Mouse (Mus musculus) heart, adult 11 months (tissue): ENCODE results near the gene 9030612E09Rik.

Experiments
- DNase-seq: peaks from one replicate; pipeline ENCODE4 v3.0.0; 2022

The 9030612E09Rik gene

DNA sequence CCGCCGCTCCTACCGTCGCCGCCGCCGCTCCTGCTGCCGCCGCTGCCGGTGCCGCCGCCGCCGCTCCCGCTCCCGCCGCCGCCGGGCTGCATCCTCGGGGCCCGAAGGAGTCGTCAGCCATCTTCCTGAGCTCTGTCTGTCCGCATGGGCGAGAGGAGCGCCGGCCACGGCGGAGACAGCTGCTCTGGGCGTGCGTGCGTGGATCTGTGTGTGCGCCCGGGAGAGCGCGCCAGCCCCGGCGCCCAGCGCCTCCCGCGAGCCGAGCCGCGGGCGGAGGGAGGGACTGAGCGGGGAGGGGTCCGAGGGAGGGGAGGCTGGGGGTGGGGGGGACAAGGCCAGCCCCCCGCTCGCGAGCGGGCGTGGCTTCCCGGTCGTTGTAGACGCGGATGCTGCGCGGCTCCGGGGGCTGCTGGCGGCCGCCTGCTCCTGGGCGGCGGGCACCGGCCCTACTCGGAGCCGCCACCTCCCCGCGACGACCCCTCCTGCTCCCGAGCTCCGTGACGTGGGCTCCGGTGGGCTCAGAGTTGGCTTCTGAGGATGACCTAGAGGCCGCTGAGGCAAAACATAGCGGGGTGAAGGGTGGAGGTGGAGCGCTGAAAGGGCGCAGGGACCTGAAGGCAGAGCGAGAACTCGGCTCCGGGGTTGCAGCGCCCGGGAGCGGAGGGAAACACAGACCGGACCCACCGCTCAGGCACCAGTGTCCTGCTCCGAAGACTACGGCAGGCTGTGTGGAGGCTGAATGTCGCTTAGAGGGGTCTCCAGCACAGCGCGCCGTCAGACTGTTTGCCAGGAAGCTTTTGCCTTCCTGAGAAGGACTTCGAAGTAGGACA, at the start of gene 9030612E09Rik, which contains the start of gene Sobp:
9030612E09Rik (plus strand) TSS at position 379 of the 830 bp plus-strand sequence.
Sobp (minus strand) TSS at position 205 of the 830 bp plus-strand sequence.
- peak; percentile 98 for DNase-seq

DNA sequence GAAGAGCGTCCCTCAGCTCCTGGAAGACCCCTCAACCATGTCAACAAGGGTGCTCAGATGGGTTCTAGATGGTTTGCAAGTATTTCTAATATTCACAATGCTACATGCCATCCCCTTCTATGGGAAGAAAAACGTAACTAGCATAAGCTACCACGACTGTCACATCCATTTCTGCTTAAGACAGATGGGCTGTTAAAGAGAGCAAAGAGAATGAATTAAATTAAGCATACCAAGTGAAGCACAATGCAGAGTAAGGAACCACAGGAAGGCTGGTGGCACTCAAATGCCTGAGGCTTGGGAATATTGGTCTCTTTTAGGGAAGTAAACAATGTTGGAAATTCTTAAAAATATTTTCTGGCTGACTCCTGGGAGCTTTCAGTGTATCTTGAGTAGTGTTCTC, 45.8 kb upstream of the 9030612E09Rik start:
- peak; percentile 52 for DNase-seq

DNA sequence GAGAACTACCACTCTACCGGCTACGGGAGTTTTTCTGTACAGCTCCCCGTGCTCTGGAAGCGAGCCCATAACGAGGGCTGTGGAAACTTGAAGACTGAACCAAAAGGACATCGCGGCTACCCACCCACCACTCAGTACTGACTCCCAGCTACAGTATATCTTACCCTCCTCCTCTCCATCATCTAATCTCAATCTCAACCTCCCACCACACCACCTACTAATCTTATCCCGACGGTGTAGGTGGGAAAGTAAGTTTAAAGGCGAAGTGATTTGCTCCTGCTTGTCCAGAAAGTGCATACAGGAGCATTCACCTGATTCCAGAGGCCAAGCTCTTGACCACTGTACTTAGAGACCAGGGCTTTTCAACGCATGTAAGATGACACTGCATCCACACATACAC, 40.5 kb upstream of the 9030612E09Rik start:
- peak; percentile 61 for DNase-seq

DNA sequence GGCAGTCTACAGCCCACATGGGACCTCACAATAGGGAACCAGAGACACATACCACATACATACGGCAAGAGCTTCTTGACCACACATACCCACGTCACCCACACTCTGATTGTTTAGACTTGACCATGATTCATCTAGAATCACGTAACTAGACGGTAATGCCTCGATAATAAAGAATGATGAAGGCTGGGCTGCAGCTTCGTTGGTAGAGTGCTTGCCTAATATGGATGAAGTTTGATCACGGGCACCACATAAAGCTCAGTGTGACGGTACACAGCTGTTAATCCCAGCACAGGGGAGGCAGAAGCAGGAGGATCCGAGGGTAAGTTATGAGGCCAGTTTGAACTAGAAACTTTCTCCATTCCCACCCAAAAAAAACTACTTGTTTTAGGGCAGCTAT, 31.3 kb upstream of the 9030612E09Rik start:
- peak; percentile 62 for DNase-seq

DNA sequence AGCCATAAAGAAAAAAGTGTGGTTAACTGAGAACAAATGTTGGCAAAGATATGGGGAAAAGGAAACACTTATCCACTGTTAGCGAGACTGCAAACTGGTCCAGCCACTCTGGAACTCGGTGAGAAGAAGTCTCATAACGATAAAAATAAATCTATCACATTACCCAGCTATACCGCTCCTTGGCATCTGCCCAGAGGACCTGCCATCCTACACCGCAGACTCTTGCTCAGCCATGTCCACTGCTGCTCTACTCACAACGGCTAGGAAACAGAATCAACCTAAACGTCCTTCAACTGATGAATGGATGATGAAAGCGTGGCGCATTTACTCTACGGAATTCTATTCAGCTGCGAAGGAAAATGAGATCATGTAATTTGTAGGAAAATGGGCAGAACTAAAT, 26.0 kb upstream of the 9030612E09Rik start:
- DNase-seq, result peak; percentile 72

DNA sequence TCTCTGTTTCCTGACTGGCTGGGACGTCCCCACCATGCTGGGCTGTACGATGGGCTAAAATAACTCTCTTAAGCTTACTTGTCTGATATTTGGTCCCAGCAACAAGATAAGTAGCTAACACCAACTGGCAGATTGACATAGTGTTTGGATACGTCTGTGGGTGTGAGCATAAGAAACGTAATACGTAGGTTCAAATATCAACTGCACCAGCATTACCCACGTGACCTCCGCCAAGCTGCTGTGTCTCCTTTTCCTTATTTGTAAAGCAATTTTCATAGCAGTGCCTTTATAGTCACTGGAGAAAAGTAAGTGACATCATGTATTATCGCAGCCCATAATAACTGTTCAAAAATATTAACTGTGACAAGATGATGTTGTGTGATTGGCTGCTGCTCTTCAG, 21.9 kb upstream of the 9030612E09Rik start:
- DNase-seq, result peak; percentile 82

DNA sequence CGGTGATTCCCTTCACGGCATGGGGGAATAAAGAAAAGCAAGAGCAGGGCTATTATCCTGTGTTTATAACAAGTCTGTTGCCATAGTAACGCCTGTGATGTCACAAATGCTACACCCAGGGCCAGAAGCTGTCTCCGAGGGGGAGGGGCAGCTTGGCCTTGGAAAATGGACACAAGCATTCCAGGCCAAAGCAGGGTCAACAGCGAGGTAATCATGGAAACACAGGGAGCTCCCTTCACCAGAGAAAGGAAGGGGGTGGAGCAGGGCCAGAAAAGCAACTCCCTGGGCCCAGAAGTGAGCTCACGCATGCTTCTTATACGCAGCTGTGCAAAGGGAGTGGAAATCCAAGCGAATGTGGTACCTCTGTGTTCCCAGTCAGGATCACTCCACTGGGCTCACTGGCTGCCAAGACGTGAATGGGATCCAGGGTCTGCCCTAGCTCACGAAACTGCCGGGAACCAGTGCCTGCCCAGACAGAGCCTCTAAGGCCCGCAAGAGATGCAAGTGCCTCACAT, 19.4 kb upstream of the 9030612E09Rik start:
- DNase-seq, result peak; percentile 98

DNA sequence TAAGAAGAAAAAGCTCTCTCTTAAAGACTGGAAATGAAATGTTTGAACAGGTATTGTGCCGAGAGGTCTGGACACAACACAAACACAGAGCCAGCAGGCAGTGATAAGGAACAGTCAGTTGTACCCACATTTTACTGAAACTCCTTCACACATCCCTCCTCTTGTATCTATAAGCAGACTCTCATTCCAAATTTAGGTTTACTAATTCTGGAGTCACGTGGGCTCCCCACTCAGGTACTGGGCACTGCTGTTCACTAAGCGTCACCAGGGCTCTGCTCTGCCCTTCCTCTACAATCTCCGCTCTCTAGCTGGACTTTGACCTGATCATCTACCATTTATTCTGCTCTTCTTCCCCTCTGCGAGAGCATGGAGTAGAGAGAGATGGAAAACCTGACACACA, 15.6 kb upstream of the 9030612E09Rik start:
- peak; percentile 86 for DNase-seq

DNA sequence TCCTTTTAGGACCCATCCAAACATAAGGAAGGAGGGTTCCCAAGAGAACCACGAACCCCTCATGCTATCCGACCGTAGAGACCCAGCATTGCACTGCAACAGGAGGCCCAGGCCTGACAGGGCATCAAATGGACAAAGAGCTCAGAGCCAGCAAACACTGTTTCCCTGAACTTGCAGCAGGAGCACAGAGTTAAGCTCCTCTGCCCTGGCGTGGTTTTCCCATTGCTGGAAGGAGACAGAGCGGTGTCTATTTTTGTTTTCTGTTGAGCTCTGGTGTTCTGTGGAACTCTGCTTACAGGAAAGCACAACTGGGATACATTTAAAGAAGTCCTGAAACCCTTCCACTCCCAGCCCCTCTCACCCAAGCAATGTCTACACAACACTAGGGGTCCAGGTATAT, 15.2 kb upstream of the 9030612E09Rik start:
- peak; percentile 79 for DNase-seq

DNA sequence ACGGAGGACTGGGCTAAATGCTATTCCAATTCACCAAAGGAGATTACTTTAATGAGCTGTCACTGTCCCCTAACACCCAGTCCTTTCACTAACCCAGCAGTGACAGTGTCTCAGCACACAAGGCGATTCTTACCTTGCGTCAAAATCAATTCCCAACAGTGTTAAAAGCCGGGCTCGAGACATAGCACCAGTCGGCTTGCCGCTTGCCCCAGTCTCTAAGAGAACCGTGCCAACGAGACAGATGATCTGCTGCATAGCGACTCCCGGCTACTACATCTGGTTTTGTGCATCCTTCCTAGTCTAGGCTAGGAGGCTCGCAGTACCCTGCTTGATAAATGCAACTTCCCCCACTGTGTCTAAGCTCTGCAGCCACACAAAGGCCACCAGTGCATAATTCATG, 12.2 kb upstream of the 9030612E09Rik start:
- DNase-seq, result peak; percentile 68

DNA sequence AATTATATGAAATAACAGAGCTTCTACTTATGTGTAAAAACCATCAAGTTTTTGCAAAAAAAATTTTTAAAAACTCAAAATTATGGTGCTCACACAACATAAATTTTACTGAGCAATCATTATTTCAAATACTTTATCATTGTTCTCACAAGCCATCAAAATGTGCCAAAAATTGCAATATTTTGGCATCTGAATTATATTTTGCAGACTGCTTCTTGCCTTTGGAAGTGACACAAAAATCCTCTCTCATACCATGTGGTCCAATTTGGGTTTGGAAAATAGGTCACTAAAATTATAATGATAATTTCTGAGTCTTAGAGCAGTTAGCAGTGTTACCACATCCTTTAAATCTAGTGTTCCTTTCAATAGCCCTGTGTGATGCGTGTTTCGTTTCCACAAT, 10.1 kb upstream of the 9030612E09Rik start:
- DNase-seq, result no peak

DNA sequence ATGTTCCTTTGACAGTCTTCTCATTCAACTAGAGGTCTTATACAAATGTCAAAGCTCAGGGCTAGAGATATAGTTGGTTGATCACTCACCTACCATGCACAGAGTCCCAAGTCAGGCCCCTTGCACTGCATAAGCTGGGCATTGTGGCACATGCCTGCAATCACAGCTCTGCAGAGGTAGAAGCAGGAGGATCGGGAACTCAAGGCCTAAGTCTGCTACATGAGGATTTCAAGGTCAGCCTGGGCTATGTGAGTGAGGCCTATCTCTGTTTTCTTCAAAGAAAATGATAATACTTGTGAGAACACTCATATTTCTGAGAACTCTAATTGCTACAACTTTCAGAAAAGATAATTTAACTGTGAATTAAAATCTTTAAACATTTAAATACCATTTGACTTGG, 8.4 kb upstream of the 9030612E09Rik start:
- peak; percentile 55 for DNase-seq

DNA sequence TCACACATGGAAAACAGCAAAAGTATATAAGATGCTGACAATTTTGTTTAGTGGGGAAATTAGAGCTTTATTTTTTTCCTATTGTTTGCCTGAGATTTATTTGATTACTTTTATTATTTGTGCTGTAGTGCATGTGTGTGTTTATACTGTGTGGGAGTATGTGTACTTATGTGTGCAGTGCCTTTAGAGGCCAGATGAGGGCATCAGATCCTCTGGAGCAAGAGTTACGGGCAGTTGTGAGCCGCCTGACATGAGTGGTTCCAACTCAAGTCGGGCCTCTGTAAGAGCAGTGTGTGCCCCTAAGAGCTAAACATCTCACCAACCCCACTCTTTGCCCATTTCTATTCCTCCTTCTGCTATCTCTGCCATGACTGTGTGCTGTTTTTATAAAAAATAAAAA, 7.7 kb upstream of the 9030612E09Rik start:
- peak; percentile 74 for DNase-seq

DNA sequence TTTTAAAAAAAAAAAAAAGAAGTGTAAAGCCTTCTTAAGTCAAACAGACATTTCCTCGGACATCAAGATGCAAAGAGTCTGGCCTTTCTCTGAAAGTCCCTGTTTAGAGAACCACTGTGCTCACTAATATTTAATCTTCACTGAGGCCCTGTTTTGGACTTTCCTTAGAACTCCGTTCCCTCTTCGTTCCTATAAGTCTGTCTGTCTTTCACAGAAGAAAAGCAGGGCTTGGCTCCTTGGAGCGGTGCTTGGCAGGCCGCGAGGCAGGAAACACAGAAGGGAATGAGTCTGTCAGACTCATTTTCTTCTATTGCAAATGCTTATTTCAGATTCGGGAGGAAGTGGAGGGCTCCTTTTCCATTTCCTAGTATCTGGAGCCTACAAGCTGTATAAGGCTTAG, 5.7 kb upstream of the 9030612E09Rik start:
- peak; percentile 52 for DNase-seq

DNA sequence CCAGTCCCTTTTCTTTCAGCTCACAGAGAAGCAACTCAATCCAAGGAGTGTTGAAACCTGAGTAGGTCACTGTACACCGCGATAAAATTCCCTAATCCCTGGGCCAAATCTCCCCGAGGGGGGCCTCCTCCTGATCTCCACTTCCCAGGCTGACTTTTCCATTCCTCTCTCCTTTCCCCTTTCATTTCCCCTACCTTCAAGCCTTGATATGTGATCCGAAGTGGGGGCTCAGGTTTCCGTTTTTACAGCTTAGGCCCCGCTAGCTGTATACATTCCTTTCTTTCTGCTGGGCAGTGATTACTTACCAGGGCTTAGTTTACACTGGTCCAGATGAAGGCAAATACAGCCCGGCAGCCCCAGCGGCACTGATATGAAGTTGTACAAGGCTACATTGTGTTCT, 3.4 kb upstream of the 9030612E09Rik start:
- no peak for DNase-seq

DNA sequence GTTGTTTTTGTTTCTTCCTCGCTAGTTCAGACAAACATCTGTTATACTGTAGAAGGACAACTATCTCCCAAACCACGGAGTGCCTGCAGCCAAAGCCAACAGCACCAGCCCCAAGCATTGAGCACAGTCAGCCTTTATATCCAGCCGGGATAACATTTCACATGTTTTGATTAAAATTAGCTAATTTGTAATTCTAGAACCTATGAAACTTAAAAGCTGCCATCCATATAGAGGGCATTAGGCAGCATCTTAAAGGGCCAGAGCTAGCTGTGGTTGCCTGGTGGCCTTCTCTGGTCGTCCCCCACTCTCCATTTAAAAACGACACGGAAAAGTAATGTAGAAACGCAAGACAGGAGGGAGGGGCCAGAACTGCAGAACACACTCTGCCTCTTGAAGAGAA, 2.4 kb upstream of the 9030612E09Rik start:
- DNase-seq, result no peak

DNA sequence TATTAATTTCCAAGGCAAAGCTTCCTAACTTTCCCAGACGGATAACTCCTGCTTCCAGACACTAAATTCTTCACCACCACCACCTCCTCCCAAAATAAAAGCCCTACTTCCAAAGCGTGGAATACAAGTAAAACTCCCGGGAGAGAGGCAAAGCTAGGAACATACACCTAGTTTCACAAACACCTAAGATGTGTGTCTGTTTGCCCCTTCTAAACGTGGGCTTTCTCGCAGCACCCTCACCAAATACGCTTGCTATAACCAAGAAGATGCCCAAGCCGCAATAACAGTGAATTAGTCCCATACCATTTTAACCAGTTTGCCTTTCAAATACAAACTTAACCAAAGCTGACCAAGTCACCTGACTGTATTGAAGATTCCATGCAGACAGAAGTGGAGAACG, 1.9 kb upstream of the 9030612E09Rik start:
- no peak for DNase-seq

DNA sequence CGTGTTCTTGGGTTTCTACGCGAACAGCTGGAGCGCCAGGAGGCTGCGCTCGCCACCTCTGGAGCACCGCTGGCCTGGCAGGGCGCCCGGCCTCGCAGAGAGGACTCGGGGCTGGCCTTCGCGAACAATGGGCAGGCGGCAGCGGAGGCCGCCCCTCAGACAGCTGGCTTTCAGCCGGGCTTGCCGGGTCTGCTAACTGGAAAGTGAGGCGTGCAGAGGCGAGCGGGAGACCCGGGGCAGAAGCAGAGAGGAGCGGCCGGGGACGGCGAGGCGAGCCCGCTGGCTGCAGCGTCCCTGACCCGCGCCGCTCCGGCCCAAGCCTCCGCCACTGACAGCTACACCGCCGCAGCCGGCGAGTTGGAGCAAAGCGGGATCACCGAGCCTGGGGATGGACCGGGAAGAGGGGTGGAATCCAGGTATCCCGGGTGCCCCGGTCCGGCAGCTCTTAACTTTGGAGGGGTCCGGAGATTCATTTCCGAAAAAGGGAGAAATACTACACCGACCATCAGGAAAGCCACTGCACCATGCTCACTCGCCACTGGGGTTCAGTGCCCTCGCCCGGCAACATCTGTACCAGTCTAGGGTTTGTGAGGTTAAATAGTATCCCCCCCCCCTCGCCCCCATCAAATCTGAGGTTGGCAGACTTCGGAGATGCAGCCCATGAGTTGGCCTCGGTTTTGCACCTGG, 1.2 kb upstream of the 9030612E09Rik start:
- DNase-seq, result peak; percentile 98

DNA sequence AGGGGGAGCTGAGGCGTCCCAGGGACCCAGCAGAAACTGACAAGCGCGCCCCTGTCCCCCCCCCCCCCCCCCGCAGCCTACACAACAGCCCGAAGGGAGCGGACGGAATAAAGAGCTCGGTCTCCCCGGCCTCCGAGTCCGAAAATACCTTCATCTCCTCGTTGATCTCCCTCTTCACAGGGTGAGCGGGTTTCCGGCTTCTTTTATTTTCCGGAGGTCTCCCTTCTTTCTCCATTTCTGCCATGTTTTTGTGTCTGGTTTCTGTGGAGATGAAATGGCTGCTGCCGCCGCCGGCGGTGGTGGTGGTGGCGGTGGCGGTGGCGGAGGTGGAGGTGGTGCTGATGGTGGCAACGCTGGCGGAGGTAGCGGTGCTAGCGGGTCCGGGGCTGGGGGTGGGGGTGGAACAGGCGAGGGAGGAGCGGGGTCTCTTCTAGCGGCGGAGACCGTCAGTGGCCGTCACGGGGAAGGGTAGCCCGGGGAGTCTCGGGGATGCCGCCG, 627 bp upstream of the 9030612E09Rik start:
- DNase-seq, result no peak

DNA sequence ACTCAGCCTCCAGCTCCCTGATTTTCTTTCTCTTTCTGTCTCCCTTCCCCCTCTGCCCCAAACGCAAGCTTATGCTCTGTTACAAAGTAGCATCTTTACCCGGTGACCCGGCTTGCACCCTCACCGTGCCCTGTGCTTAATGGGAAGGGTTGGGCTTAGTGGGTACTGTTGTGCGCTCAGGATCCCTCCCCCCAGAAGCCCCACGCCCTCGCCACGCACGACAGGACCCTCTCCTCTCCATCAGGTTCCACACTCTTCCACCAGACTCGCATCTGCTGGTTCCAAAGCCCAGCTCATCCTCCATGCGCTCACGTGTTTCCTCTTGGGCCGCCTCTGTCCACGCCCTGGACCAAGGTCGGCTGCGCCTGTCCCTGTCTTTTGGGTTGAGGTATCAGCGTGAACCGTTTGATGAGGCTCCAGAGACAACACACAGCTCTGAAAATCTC, 675 bp downstream of the 9030612E09Rik start:
- DNase-seq, result peak; percentile 91

DNA sequence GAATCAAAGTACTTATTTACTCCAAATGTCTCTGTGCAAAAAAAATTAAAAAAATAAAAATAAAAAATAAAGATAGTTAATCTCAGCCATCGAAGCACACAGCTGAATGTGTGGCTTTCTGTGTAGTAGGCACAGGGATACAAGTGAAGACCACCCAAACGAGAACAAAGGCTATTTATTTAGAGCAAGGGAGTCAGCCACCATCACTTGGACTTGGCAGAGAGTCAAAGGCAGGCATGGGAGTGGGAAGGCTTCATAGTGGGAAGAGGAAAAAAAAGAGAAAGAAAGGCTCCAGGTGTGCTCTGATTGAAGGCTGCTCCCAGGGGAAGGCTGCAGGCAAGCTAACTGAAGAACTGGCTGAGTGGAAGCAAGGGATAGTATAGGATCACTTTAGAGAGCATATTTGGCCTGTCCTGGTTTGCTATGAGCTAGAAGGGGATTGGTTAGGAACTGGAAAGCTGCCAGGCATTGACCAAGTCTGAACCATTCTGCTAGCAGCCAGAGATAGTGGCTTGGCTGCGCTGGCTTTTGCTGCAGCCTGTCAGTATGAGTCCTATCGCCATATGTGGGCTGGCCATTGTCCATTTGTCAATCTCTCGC, 5.9 kb downstream of the 9030612E09Rik start:
- DNase-seq, result peak; percentile 76

DNA sequence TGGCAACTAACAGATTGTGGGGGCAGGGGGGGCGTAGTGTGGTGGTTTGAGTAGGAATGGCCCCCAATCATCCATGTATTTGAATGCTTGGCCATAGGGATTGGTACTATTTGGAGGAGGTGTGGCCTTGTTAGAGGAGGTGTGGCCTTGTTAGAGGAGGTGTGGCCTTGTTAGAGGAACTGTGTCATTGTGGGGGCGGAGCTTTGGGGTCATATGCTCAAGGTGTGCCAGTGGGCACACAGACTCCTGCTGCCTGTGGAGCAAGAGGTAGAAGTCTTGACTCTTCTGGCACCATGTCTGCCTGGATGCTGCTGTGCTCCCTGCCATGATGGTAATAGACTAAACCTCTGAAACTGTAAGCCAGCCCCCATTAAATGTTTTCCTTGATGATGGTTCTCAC, 25.7 kb downstream of the 9030612E09Rik start:
- no peak for DNase-seq

DNA sequence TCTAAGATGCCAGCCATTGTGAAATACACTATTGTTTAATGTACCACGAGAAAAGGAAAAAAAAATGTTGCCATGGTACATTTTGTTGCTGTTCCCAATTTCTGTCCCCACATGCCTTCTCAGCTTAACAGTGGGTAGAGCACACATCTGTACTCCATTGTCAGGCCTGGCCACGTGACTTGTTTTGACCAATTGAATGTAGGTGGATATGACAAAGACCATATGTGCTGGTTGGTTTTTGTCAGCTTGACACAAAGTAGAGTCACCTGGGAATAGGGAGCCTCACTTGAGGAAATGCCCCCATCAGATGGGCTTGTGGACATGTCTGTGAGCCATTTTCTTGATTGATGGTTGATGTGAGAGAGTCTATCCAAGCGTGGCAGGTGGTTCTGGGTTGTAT, 29.4 kb downstream of the 9030612E09Rik start:
- DNase-seq, result peak; percentile 77
